Mouse (Mus musculus) olfactory bulb, adult 2 months (tissue): ENCODE data around the gene Cyp26a1.

Experiments
- CTCF ChIP-seq: fragments of 200-500 bp; IDR thresholded peaks from 2 replicates; pipeline ENCODE4 v1.5.1; 2012; ENCODE audit warnings: low read depth, mild to moderate bottlenecking, low read length, moderate library complexity; ENCODE audit not compliant: insufficient read depth
- POLR2A ChIP-seq: fragments of 200-500 bp; IDR thresholded peaks from 2 replicates; pipeline ENCODE4 v1.6.1; 2012; ENCODE audit warnings: mild to moderate bottlenecking, low read depth, low read length, moderate library complexity; ENCODE audit not compliant: insufficient read depth

- TF ChIP-seq CTCF: no peak
- TF ChIP-seq POLR2A: no peak
Measured at GRCm38 (mm10) chr19:37716524-37717175, 19.1 kb downstream of the Cyp26a1 start.
